Mouse (Mus musculus) intestine, embryonic 16.5 days (tissue): ENCODE measurements at regions not wholly inside any gene's neighbourhood (a gene's known extent, or its start where the extent isn't known, plus 50 kb on each side); places are given as distances from the start of the nearest gene placed in this dataset.
A peak's percentile ranks its signal among the peaks of the same experiment; 100 is the strongest.

Experiments
- ATAC-seq: fragments of 200-750 bp; cut with Nextera tagmentation; 2 replicates; pipeline ENCODE4 v1.8.0; 2017; ENCODE audit warnings: moderate TSS enrichment, moderate library complexity
- H3K27ac ChIP-seq: fragments of 300-500 bp; sonication (generic); 2 replicates; pipeline ENCODE4 v1.5.1; 2014; ENCODE audit warnings: mild to moderate bottlenecking, low read length
- H3K27me3 ChIP-seq: fragments of 300-500 bp; sonication (generic); replicated peaks from 2 replicates; pipeline ENCODE4 v1.6.1; 2014; ENCODE audit warnings: low read length, control low read depth, mixed read lengths; ENCODE audit not compliant: control insufficient read depth, insufficient read depth
- H3K36me3 ChIP-seq: fragments of 300-500 bp; sonication (generic); 2 replicates; pipeline ENCODE4 v1.6.1; 2014; ENCODE audit warnings: low read length, control low read depth; ENCODE audit not compliant: control insufficient read depth, insufficient read depth
- H3K4me1 ChIP-seq: fragments of 300-500 bp; sonication (generic); 2 replicates; pipeline ENCODE4 v1.6.1; 2014; ENCODE audit warnings: low read length, control low read depth, mixed read lengths; ENCODE audit not compliant: control insufficient read depth, insufficient read depth
- H3K4me2 ChIP-seq: fragments of 300-500 bp; sonication (generic); 2 replicates; pipeline ENCODE4 v1.6.1; 2014; ENCODE audit warnings: low read depth, low read length, control low read depth
- H3K4me3 ChIP-seq: fragments of 300-500 bp; sonication (generic); 2 replicates; pipeline ENCODE4 v1.5.1; 2014; ENCODE audit warnings: mild to moderate bottlenecking, low read length
- H3K9ac ChIP-seq: fragments of 300-500 bp; sonication (generic); 2 replicates; pipeline ENCODE4 v1.6.1; 2014; ENCODE audit warnings: low read depth, low read length
- H3K9me3 ChIP-seq: fragments of 300-500 bp; sonication (generic); 2 replicates; pipeline ENCODE4 v1.6.1; 2016; ENCODE audit warnings: low read length, control low read depth; ENCODE audit not compliant: control insufficient read depth
- WGBS: fragments of 180-500 bp; shearing (Covaris S2); extraction: QIAGEN DNeasy Blood & Tissue Kit; methylation state at CpG from one replicate; pipeline ENCODE4 v1.1.7; 2014; 5-methylcytosine and 5-hydroxymethylcytosine counted together

- Histone ChIP-seq H3K4me1 (no peaks in the 10 kb centered on the region), H3K36me3 (no peaks in the 10 kb centered on the region), H3K9ac (no peak overlapping the region), H3K27me3 (no peaks in the 10 kb centered on the region), H3K4me3 (no peak overlapping the region), H3K4me2 (no peak overlapping the region), H3K9me3 (no peaks in the 10 kb centered on the region), H3K27ac (no peak overlapping the region)
- 71% methylated on average over 2 of the region's 2 CpGs for WGBS
- ATAC-seq = no peak
These were observed 222.6 kb downstream of the Clic5 start for GRCm38 (mm10) chr17:44410961-44411360.

- H3K27me3 ChIP-seq = no peaks in the 10 kb centered on the region
- no peak overlapping the region for H3K27ac ChIP-seq
- H3K4me2 ChIP-seq = no peak overlapping the region
- H3K9ac ChIP-seq = no peak overlapping the region
- H3K9me3 ChIP-seq = no peaks in the 10 kb centered on the region
- ATAC-seq = no peak
- WGBS = 67% methylated on average over 11 of the region's 11 CpGs
- H3K4me1 ChIP-seq = 0 out of 2 replicates have a peak, but pooled peaks cover 4% of the 10 kb centered on the region
- H3K36me3 ChIP-seq = no peaks in the 10 kb centered on the region
- H3K4me3 ChIP-seq = no peak overlapping the region
These were observed 230.5 kb downstream of the Clic5 start for GRCm38 (mm10) chr17:44418676-44419404.

GRCm38 (mm10) chr17:44419405-44419729 lies 231.0 kb downstream of the Clic5 start:
- no peak overlapping the region for H3K9ac ChIP-seq
- H3K27me3 ChIP-seq = no peaks in the 10 kb centered on the region
- no peak overlapping the region for H3K4me3 ChIP-seq
- no peak overlapping the region for H3K4me2 ChIP-seq
- H3K36me3 ChIP-seq = no peaks in the 10 kb centered on the region
- 0 out of 2 replicates have a peak, but pooled peaks cover 4% of the 10 kb centered on the region for H3K4me1 ChIP-seq
- no peak for ATAC-seq
- H3K9me3 ChIP-seq = no peaks in the 10 kb centered on the region
- peak overlapping the region; percentile 18; the same call in 1 of the 2 replicates for H3K27ac ChIP-seq
- 95% methylated on average over 7 of the region's 7 CpGs for WGBS

- Histone ChIP-seq H3K27ac (no peak overlapping the region), H3K27me3 (no peaks in the 10 kb centered on the region), H3K4me3 (no peak overlapping the region), H3K4me1 (0 out of 2 replicates have a peak, but pooled peaks cover 4% of the 10 kb centered on the region), H3K9ac (no peak overlapping the region), H3K36me3 (no peaks in the 10 kb centered on the region), H3K4me2 (no peak overlapping the region), H3K9me3 (no peaks in the 10 kb centered on the region)
- 77% methylated on average over 9 of the region's 9 CpGs for WGBS
- ATAC-seq = no peak
These were observed 232.0 kb downstream of the Clic5 start for GRCm38 (mm10) chr17:44420098-44421070.

GRCm38 (mm10) chr17:44422161-44422560 lies 233.8 kb downstream of the Clic5 start:
- no peak for ATAC-seq
- no peaks in the 10 kb centered on the region for H3K27me3 ChIP-seq
- no peak overlapping the region for H3K27ac ChIP-seq
- no peak overlapping the region for H3K9ac ChIP-seq
- 0 out of 2 replicates have a peak, but pooled peaks cover 4% of the 10 kb centered on the region for H3K4me1 ChIP-seq
- H3K4me3 ChIP-seq = no peak overlapping the region
- WGBS = 73% methylated on average over 2 of the region's 2 CpGs
- H3K4me2 ChIP-seq = no peak overlapping the region
- no peaks in the 10 kb centered on the region for H3K36me3 ChIP-seq
- H3K9me3 ChIP-seq = no peaks in the 10 kb centered on the region

- WGBS = 74% methylated on average over 5 of the region's 5 CpGs
- H3K27me3 ChIP-seq = no peaks in the 10 kb centered on the region
- H3K27ac ChIP-seq = no peak overlapping the region
- 0 out of 2 replicates have a peak, but pooled peaks cover 4% of the 10 kb centered on the region for H3K4me1 ChIP-seq
- no peak overlapping the region for H3K4me2 ChIP-seq
- no peak overlapping the region for H3K4me3 ChIP-seq
- H3K36me3 ChIP-seq = no peaks in the 10 kb centered on the region
- no peaks in the 10 kb centered on the region for H3K9me3 ChIP-seq
- H3K9ac ChIP-seq = no peak overlapping the region
- ATAC-seq = no peak
These were observed 234.5 kb downstream of the Clic5 start for GRCm38 (mm10) chr17:44422865-44423264.

- Histone ChIP-seq H3K9me3 (no peaks in the 10 kb centered on the region), H3K9ac (no peak overlapping the region), H3K36me3 (no peaks in the 10 kb centered on the region), H3K27me3 (no peaks in the 10 kb centered on the region), H3K4me1 (0 out of 2 replicates have a peak, but pooled peaks cover 4% of the 10 kb centered on the region), H3K4me3 (no peak overlapping the region), H3K27ac (no peak overlapping the region), H3K4me2 (no peak overlapping the region)
- WGBS = 88% methylated on average over 5 of the region's 5 CpGs
- no peak for ATAC-seq
These were observed 235.1 kb downstream of the Clic5 start for GRCm38 (mm10) chr17:44423471-44423985.

- ATAC-seq = no peak
These were observed 244.3 kb downstream of the Clic5 start for GRCm38 (mm10) chr17:44432524-44433295.

GRCm38 (mm10) chr17:44433296-44433653 lies 244.9 kb downstream of the Clic5 start:
- no peaks in the 10 kb centered on the region for H3K36me3 ChIP-seq
- no peaks in the 10 kb centered on the region for H3K27me3 ChIP-seq
- no peaks in the 10 kb centered on the region for H3K9me3 ChIP-seq
- no peak overlapping the region for H3K4me3 ChIP-seq
- no peak for ATAC-seq
- H3K9ac ChIP-seq = no peak overlapping the region
- no peak overlapping the region for H3K4me2 ChIP-seq
- H3K4me1 ChIP-seq = no peaks in the 10 kb centered on the region
- no peak overlapping the region for H3K27ac ChIP-seq

More at GRCm38 (mm10) chr17:44432524-44433295, 244.3 kb downstream of the Clic5 start:
- H3K36me3 ChIP-seq = no peaks in the 10 kb centered on the region
- no peak overlapping the region for H3K27ac ChIP-seq
- no peak overlapping the region for H3K4me3 ChIP-seq
- no peaks in the 10 kb centered on the region for H3K27me3 ChIP-seq
- H3K4me1 ChIP-seq = no peaks in the 10 kb centered on the region
- no peak overlapping the region for H3K4me2 ChIP-seq
- H3K9ac ChIP-seq = no peak overlapping the region
- H3K9me3 ChIP-seq = no peaks in the 10 kb centered on the region
- WGBS = 24% methylated on average over 4 of the region's 4 CpGs
